Mouse (Mus musculus): Measurements from ENCODE around the gene Cnot2. TPM values are rescaled to one million over a fixed set of nuclear protein-coding genes. Genes with fewer than 3 reads are reported as not detected.

The Cnot2 gene
- polyA plus RNA-seq, 1 experiment from 2014 or later = 104 TPM

GRCm38 (mm10) chr10:116444371-116444770, 136.9 kb downstream of the Cnot2 start:
- Histone ChIP-seq H3K9me3 (ENCODE audit: control insufficient read depth, low read depth, low read length) (peaks cover under 1% of the 10 kb centered on the region; the same call in 1 of the 2 replicates), H3K4me3 (ENCODE audit: low read depth, low read length) (no peak overlapping the region), H3K4me1 (ENCODE audit: control insufficient read depth, insufficient read depth, low read length) (no peaks in the 10 kb centered on the region), H3K27me3 (ENCODE audit: control insufficient read depth, insufficient read depth, low read length) (no peaks in the 10 kb centered on the region), H3K36me3 (ENCODE audit: control insufficient read depth, insufficient read depth, low read length) (no peaks in the 10 kb centered on the region), H3K27ac (ENCODE audit: low read length) (no peak overlapping the region), H3K4me2 (replicated peaks; ENCODE audit: low read depth, low read length) (no peak overlapping the region), H3K9ac (replicated peaks; ENCODE audit: low read depth, low read length) (no peak overlapping the region)
- 93% methylated on average over 10 of the region's 10 CpGs for WGBS
- ATAC-seq (ENCODE audit: insufficient number of reproducible peaks, insufficient read depth, low FRiP score, low read depth) = no peak

- 95% methylated on average over 7 of the region's 7 CpGs for WGBS
- ATAC-seq (ENCODE audit: insufficient number of reproducible peaks, insufficient read depth, low FRiP score, low read depth) = no peak
Measured at GRCm38 (mm10) chr10:116440946-116441345, 140.4 kb downstream of the Cnot2 start.

DNA sequence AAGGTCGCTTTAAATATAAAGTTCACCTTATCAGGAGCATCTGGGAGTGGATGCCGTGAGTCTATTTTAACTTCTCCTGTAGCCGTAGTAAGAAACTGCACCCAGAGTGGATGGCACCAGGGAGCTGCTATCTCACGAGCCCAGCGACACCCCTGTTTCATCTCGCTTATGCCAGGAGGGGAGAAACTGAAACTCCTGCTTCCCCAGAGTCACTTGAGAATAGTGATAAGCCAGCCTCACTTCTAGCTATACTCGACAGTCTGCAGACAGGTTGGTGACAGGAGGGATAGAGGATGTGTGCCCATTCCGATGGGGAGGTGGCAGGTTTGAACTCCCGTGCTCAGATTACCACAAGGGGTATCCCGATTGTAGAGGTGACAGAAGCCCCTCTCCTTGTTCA, 141.2 kb downstream of the Cnot2 start:
- no peaks in the 10 kb centered on the region for H3K36me3 ChIP-seq (ENCODE audit: control insufficient read depth, insufficient read depth, low read length)
- H3K9me3 ChIP-seq (ENCODE audit: control insufficient read depth, low read depth, low read length) = peaks cover 9% of the 10 kb centered on the region; the same call in 1 of the 2 replicates
- H3K27ac ChIP-seq (ENCODE audit: low read length) = no peak overlapping the region
- H3K4me3 ChIP-seq (ENCODE audit: low read depth, low read length) = no peak overlapping the region
- H3K9ac ChIP-seq (replicated peaks; ENCODE audit: low read depth, low read length) = no peak overlapping the region
- WGBS = 91% methylated on average over 10 of the region's 10 CpGs
- H3K4me2 ChIP-seq (replicated peaks; ENCODE audit: low read depth, low read length) = no peak overlapping the region
- ATAC-seq (ENCODE audit: insufficient number of reproducible peaks, insufficient read depth, low FRiP score, low read depth) = no peak
- no peaks in the 10 kb centered on the region for H3K27me3 ChIP-seq (ENCODE audit: control insufficient read depth, insufficient read depth, low read length)
- H3K4me1 ChIP-seq (ENCODE audit: control insufficient read depth, insufficient read depth, low read length) = no peaks in the 10 kb centered on the region

More at GRCm38 (mm10) chr10:116440946-116441345, 140.4 kb downstream of the Cnot2 start:
- Histone ChIP-seq H3K4me3 (ENCODE audit: low read depth, low read length) (no peak overlapping the region), H3K36me3 (ENCODE audit: control insufficient read depth, insufficient read depth, low read length) (no peaks in the 10 kb centered on the region), H3K4me2 (replicated peaks; ENCODE audit: low read depth, low read length) (no peak overlapping the region), H3K9me3 (ENCODE audit: control insufficient read depth, low read depth, low read length) (peaks cover 9% of the 10 kb centered on the region; the same call in 1 of the 2 replicates), H3K4me1 (ENCODE audit: control insufficient read depth, insufficient read depth, low read length) (no peaks in the 10 kb centered on the region), H3K27me3 (ENCODE audit: control insufficient read depth, insufficient read depth, low read length) (no peaks in the 10 kb centered on the region), H3K27ac (ENCODE audit: low read length) (no peak overlapping the region), H3K9ac (replicated peaks; ENCODE audit: low read depth, low read length) (no peak overlapping the region)

- Histone ChIP-seq H3K27ac (ENCODE audit: low read length) (no peak overlapping the region), H3K4me2 (replicated peaks; ENCODE audit: low read depth, low read length) (no peak overlapping the region), H3K9me3 (ENCODE audit: control insufficient read depth, low read depth, low read length) (peaks cover 9% of the 10 kb centered on the region; the same call in 1 of the 2 replicates), H3K4me3 (ENCODE audit: low read depth, low read length) (no peak overlapping the region), H3K27me3 (ENCODE audit: control insufficient read depth, insufficient read depth, low read length) (no peaks in the 10 kb centered on the region), H3K36me3 (ENCODE audit: control insufficient read depth, insufficient read depth, low read length) (no peaks in the 10 kb centered on the region), H3K4me1 (ENCODE audit: control insufficient read depth, insufficient read depth, low read length) (no peaks in the 10 kb centered on the region), H3K9ac (replicated peaks; ENCODE audit: low read depth, low read length) (no peak overlapping the region)
- ATAC-seq (ENCODE audit: insufficient number of reproducible peaks, insufficient read depth, low FRiP score, low read depth) = no peak
- WGBS = 71% methylated on average over 12 of the region's 12 CpGs
Measured at GRCm38 (mm10) chr10:116435455-116435854, 145.9 kb downstream of the Cnot2 start.

Small RNA genes within 50 kb of the gene (microRNA-seq; reads per million reads assigned to microRNA genes)
- not detected for gene Gm25190

Other genes starting within 250 kb of the Cnot2 start
- gene Kcnmb4, start 107.6 kb downstream of the Cnot2 start, polyA plus RNA-seq (2014; fragmentation: Nextera tagmentation; extraction: Ambion mirVana) = 6.0 and 7.0 TPM in 2 replicates